Mouse (Mus musculus): ENCODE data around the gene Tex19.2. TPM values are rescaled to one million over a fixed set of nuclear protein-coding genes. Genes with fewer than 3 reads are reported as not detected.
"Not testable (repeated sequence)": the region's sequence is repeated elsewhere in the genome, so short reads cannot be mapped to it uniquely, and the experiment has no call there.

The Tex19.2 gene
- polyA plus RNA-seq, 1 experiment = not detected

DNA sequence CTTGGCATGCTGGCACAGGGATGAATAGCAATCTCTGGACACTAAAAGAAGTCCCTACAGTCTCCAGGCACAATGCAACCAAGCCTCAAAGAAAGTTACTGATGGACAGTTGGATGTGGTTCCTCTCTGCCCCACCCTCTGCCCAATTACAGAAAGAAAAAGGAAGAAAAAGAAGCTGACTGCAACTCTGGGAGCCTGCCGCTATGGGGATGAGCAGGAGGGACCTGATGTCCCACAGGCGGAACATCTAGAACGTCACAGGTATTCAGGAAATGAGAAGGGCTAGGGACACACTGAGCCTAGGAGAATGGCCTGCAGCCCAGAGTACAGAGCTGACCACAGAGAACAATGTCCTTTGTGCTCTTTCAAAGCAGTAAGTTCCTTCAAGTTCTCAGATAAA is 36.2 kb downstream of the Tex19.2 start:
- Histone ChIP-seq H3K4me3 (ENCODE audit: low read depth, low read length) (no peak overlapping the region), H3K4me1 (ENCODE audit: control insufficient read depth, insufficient read depth, low read length) (no peaks in the 10 kb centered on the region), H3K36me3 (ENCODE audit: control insufficient read depth, insufficient read depth, low read length, poor library complexity, severe bottlenecking) (no peaks in the 10 kb centered on the region), H3K27me3 (ENCODE audit: control insufficient read depth, insufficient read depth, low read length, poor library complexity, severe bottlenecking) (no peaks in the 10 kb centered on the region), H3K9ac (ENCODE audit: low read depth, poor library complexity, severe bottlenecking) (no peak overlapping the region), H3K27ac (ENCODE audit: insufficient read depth, low read length) (no peak overlapping the region), H3K9me3 (replicated peaks; ENCODE audit: control insufficient read depth, insufficient read depth, low read length, poor library complexity, severe bottlenecking) (no peaks in the 10 kb centered on the region)
- TF ChIP-seq CTCF (IDR thresholded peaks at IDR 0.05; ENCODE audit: low read depth, low read length) (no peak), POLR2A (IDR thresholded peaks at IDR 0.05; ENCODE audit: insufficient read depth, low read length) (no peak), EP300 (IDR thresholded peaks at IDR 0.05; ENCODE audit: insufficient read depth, low read depth, low read length) (no peak)

DNA sequence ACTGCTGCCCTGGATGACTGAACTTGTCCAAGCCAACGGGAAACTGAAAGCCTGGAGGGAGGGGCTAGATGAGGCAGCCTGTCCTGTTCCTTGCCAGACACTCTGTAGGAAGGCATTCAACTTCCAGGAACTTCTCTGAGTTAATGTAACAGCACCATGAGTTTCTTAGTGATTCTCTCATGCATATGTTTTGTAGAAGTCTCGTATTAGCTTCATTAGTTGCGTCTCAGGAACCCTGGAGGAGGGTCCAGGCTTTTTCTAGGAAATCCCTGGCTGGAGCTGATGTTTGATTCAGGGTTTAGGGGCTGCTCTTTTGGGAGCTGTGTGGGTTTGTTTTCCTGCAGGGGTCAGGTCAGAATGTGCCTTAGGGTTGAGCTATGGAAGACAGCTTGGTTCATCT is 37.4 kb downstream of the Tex19.2 start, which contains the start of gene Sectm1a:
Gene Sectm1a (minus strand): TSS at position 101 of the 400 bp plus-strand sequence.
- H3K9ac ChIP-seq (ENCODE audit: low read depth, poor library complexity, severe bottlenecking) = no peak within 1 kb of the TSS
- H3K36me3 ChIP-seq (ENCODE audit: control insufficient read depth, insufficient read depth, low read length, poor library complexity, severe bottlenecking) = no peaks in the 10 kb centered on the region
- H3K27me3 ChIP-seq (ENCODE audit: control insufficient read depth, insufficient read depth, low read length, poor library complexity, severe bottlenecking) = no peaks in the 10 kb centered on the region
- no peak for TF ChIP-seq EP300 (IDR thresholded peaks at IDR 0.05; ENCODE audit: insufficient read depth, low read depth, low read length)
- no peak for TF ChIP-seq CTCF (IDR thresholded peaks at IDR 0.05; ENCODE audit: low read depth, low read length)
- no peak for TF ChIP-seq POLR2A (IDR thresholded peaks at IDR 0.05; ENCODE audit: insufficient read depth, low read length)
- no peak within 1 kb of the TSS for H3K27ac ChIP-seq (ENCODE audit: insufficient read depth, low read length)
- H3K4me1 ChIP-seq (ENCODE audit: control insufficient read depth, insufficient read depth, low read length) = no peaks in the 10 kb centered on the region
- H3K4me3 ChIP-seq (ENCODE audit: low read depth, low read length) = no peak within 1 kb of the TSS
- H3K9me3 ChIP-seq (replicated peaks; ENCODE audit: control insufficient read depth, insufficient read depth, low read length, poor library complexity, severe bottlenecking) = no peaks in the 10 kb centered on the region

DNA sequence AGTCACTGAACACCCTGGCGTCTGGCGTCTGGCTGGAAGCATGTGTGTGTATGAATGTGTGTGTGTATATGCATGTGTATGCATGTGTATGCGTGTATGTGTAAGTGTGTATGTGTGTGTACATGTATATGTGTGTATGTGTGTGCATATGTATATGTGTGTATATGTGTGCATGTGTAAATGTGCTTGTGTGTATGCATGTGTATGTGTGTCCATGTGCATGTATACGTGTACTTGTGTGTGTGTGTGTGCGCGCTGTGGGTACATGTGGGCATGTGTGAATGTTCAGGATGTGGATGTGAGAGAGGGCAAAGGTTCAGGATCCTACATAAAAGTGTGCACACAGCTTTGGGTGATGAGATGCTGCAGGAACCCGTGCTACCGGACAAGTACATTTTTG is 38.1 kb downstream of the Tex19.2 start:
- Histone ChIP-seq H3K9ac (ENCODE audit: low read depth, poor library complexity, severe bottlenecking) (no peak overlapping the region), H3K9me3 (replicated peaks; ENCODE audit: control insufficient read depth, insufficient read depth, low read length, poor library complexity, severe bottlenecking) (no peaks in the 10 kb centered on the region), H3K36me3 (ENCODE audit: control insufficient read depth, insufficient read depth, low read length, poor library complexity, severe bottlenecking) (no peaks in the 10 kb centered on the region), H3K27ac (ENCODE audit: insufficient read depth, low read length) (no peak overlapping the region), H3K4me3 (ENCODE audit: low read depth, low read length) (no peak overlapping the region), H3K27me3 (ENCODE audit: control insufficient read depth, insufficient read depth, low read length, poor library complexity, severe bottlenecking) (no peaks in the 10 kb centered on the region), H3K4me1 (ENCODE audit: control insufficient read depth, insufficient read depth, low read length) (no peaks in the 10 kb centered on the region)
- TF ChIP-seq POLR2A (IDR thresholded peaks at IDR 0.05; ENCODE audit: insufficient read depth, low read length) = no peak
- no peak for TF ChIP-seq CTCF (IDR thresholded peaks at IDR 0.05; ENCODE audit: low read depth, low read length)
- no peak for TF ChIP-seq EP300 (IDR thresholded peaks at IDR 0.05; ENCODE audit: insufficient read depth, low read depth, low read length)

DNA sequence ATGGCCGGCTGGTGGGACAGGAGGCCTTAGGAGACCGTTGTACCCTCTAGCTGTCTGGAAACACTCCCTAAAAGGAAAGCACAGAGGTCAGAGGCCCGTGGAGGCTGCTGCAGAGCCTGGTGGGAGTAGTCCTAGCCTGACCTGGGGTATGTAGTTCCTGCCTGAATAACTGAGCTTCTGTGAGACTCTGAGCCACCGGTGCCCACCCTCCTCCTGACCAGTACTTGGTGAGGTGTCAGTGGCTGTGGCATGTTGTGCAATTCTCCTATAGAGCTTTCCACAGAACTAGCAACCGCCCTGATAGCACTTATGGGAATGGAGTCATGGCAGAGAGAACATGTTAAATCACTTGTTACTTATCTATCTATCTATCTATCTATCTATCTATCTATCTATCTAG is 42.8 kb downstream of the Tex19.2 start:
- Histone ChIP-seq H3K4me3 (ENCODE audit: low read depth, low read length) (no peak overlapping the region), H3K36me3 (ENCODE audit: control insufficient read depth, insufficient read depth, low read length, poor library complexity, severe bottlenecking) (no peaks in the 10 kb centered on the region), H3K4me1 (ENCODE audit: control insufficient read depth, insufficient read depth, low read length) (no peaks in the 10 kb centered on the region), H3K27me3 (ENCODE audit: control insufficient read depth, insufficient read depth, low read length, poor library complexity, severe bottlenecking) (no peaks in the 10 kb centered on the region), H3K9ac (ENCODE audit: low read depth, poor library complexity, severe bottlenecking) (no peak overlapping the region), H3K9me3 (replicated peaks; ENCODE audit: control insufficient read depth, insufficient read depth, low read length, poor library complexity, severe bottlenecking) (no peaks in the 10 kb centered on the region), H3K27ac (ENCODE audit: insufficient read depth, low read length) (no peak overlapping the region)
- TF ChIP-seq CTCF (IDR thresholded peaks at IDR 0.05; ENCODE audit: low read depth, low read length) (no peak), POLR2A (IDR thresholded peaks at IDR 0.05; ENCODE audit: insufficient read depth, low read length) (no peak), EP300 (IDR thresholded peaks at IDR 0.05; ENCODE audit: insufficient read depth, low read depth, low read length) (no peak)

DNA sequence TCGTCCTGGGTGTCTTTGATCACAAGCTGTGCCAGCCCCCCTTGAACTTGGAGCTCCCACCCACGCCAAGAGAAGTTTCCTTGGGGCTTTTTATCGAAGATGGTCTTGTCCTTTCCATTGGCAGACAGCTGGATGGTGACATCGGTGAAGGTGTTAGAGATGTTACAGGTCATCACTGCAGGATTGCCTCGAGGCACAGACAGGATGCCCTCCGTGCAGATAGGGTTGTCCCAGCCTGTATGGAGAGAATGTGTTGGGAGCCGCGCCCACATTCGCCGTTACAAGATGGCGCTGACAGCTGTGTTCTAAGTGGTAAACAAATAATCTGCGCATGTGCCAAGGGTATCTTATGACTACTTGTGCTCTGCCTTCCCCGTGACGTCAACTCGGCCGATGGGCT is 48.8 kb downstream of the Tex19.2 start:
- H3K27me3 ChIP-seq (ENCODE audit: control insufficient read depth, insufficient read depth, low read length, poor library complexity, severe bottlenecking); H3K9me3 ChIP-seq (replicated peaks; ENCODE audit: control insufficient read depth, insufficient read depth, low read length, poor library complexity, severe bottlenecking); H3K4me3 ChIP-seq (ENCODE audit: low read depth, low read length); H3K9ac ChIP-seq (ENCODE audit: low read depth, poor library complexity, severe bottlenecking); H3K4me1 ChIP-seq (ENCODE audit: control insufficient read depth, insufficient read depth, low read length); H3K27ac ChIP-seq (ENCODE audit: insufficient read depth, low read length); H3K36me3 ChIP-seq (ENCODE audit: control insufficient read depth, insufficient read depth, low read length, poor library complexity, severe bottlenecking): not testable (repeated sequence)

DNA sequence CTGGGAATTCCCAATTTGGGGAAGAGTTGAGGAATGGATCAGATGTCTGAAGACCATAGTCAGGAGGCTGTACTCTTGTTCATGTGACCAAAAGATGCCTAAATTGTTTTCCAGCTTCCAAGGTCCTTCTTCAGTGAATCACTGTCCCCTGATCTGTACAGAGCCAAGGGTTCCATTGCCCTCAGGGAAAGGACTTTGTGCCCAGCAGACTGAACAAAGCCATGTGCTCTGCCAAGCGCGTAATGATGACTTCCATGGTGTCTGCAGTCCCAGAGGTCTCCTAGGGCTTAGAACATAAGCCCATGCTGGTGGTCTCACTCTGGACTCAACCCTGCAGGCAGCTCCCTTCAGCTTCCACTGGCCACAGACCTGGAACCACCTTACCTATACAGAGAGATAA is 50.6 kb downstream of the Tex19.2 start:
- no peaks in the 10 kb centered on the region for H3K4me1 ChIP-seq (ENCODE audit: control insufficient read depth, insufficient read depth, low read length)
- TF ChIP-seq EP300 (IDR thresholded peaks at IDR 0.05; ENCODE audit: insufficient read depth, low read depth, low read length) = no peak
- TF ChIP-seq CTCF (IDR thresholded peaks at IDR 0.05; ENCODE audit: low read depth, low read length) = no peak
- TF ChIP-seq POLR2A (IDR thresholded peaks at IDR 0.05; ENCODE audit: insufficient read depth, low read length) = no peak
- no peak overlapping the region for H3K27ac ChIP-seq (ENCODE audit: insufficient read depth, low read length)
- no peak overlapping the region for H3K4me3 ChIP-seq (ENCODE audit: low read depth, low read length)
- H3K9me3 ChIP-seq (replicated peaks; ENCODE audit: control insufficient read depth, insufficient read depth, low read length, poor library complexity, severe bottlenecking) = peaks cover 7% of the 10 kb centered on the region; the same call in 1 of the 2 replicates
- H3K27me3 ChIP-seq (ENCODE audit: control insufficient read depth, insufficient read depth, low read length, poor library complexity, severe bottlenecking) = no peaks in the 10 kb centered on the region
- H3K36me3 ChIP-seq (ENCODE audit: control insufficient read depth, insufficient read depth, low read length, poor library complexity, severe bottlenecking) = no peaks in the 10 kb centered on the region
- no peak overlapping the region for H3K9ac ChIP-seq (ENCODE audit: low read depth, poor library complexity, severe bottlenecking)

Other genes with a start within 250 kb of the Tex19.2 start
- gene Ccdc57, start 185.8 kb downstream of the Tex19.2 start, polyA plus RNA-seq (2011; ENCODE audit: insufficient read depth, insufficient read length, low read depth, missing spikeins) = 3.4 and 3.8 TPM in 2 replicates
- gene Slc16a3, start 170.2 kb downstream of the Tex19.2 start, polyA plus RNA-seq (2011; ENCODE audit: insufficient read depth, insufficient read length, low read depth, missing spikeins) = 80.9 and 84.3 TPM in 2 replicates
- gene Csnk1d, start 127.3 kb downstream of the Tex19.2 start, polyA plus RNA-seq (2011; ENCODE audit: insufficient read depth, insufficient read length, low read depth, missing spikeins) = 99.3 and 109 TPM in 2 replicates
- not detected in 2 replicates for gene Cd7, start 79.3 kb downstream of the Tex19.2 start, polyA plus RNA-seq (2011; ENCODE audit: insufficient read depth, insufficient read length, low read depth, missing spikeins)
- not detected in 2 replicates for gene Sectm1b, start 55.1 kb downstream of the Tex19.2 start, polyA plus RNA-seq (2011; ENCODE audit: insufficient read depth, insufficient read length, low read depth, missing spikeins)
- gene Sectm1a, start 37.5 kb downstream of the Tex19.2 start, polyA plus RNA-seq (2011; ENCODE audit: insufficient read depth, insufficient read length, low read depth, missing spikeins) = not detected in 2 replicates
- gene Tex19.1, start 27.5 kb upstream of the Tex19.2 start, polyA plus RNA-seq (2011; ENCODE audit: insufficient read depth, insufficient read length, low read depth, missing spikeins) = 25.5 and 29.9 TPM in 2 replicates
- not detected in 2 replicates for gene Uts2r, start 41.6 kb upstream of the Tex19.2 start, polyA plus RNA-seq (2011; ENCODE audit: insufficient read depth, insufficient read length, low read depth, missing spikeins)
- 7.0 and 8.2 TPM in 2 replicates for gene Hexdc, start 85.8 kb upstream of the Tex19.2 start, polyA plus RNA-seq (2011; ENCODE audit: insufficient read depth, insufficient read length, low read depth, missing spikeins)
- gene Ogfod3, start 86.0 kb upstream of the Tex19.2 start, polyA plus RNA-seq (2011; ENCODE audit: insufficient read depth, insufficient read length, low read depth, missing spikeins) = 8.5 and 8.8 TPM in 2 replicates
- gene Cybc1, start 110.6 kb upstream of the Tex19.2 start, polyA plus RNA-seq (2011; ENCODE audit: insufficient read depth, insufficient read length, low read depth, missing spikeins) = 14.7 and 15.9 TPM in 2 replicates
- gene Narf, start 118.6 kb upstream of the Tex19.2 start, polyA plus RNA-seq (2011; ENCODE audit: insufficient read depth, insufficient read length, low read depth, missing spikeins) = 16.0 and 20.3 TPM in 2 replicates
- 60.2 and 68.1 TPM in 2 replicates for gene Foxk2, start 141.3 kb upstream of the Tex19.2 start, polyA plus RNA-seq (2011; ENCODE audit: insufficient read depth, insufficient read length, low read depth, missing spikeins)
- gene Wdr45b, start 235.8 kb upstream of the Tex19.2 start, polyA plus RNA-seq (2011; ENCODE audit: insufficient read depth, insufficient read length, low read depth, missing spikeins) = 80.8 and 81.1 TPM in 2 replicates

Measured in ES-Bruce4 (cell line).